Mouse (Mus musculus): ENCODE results near the gene Kcnj15. TPM values are rescaled to one million over a fixed set of nuclear protein-coding genes. Genes with fewer than 3 reads are reported as not detected.

Gene Kcnj15
- polyA plus RNA-seq, 1 experiment from 2014 or later, result 0.27 TPM

- H3K4me2 ChIP-seq (ENCODE audit: low read depth, low read length), result no peak overlapping the region
- H3K4me3 ChIP-seq (ENCODE audit: low read depth, low read length), result no peak overlapping the region
- 87% methylated on average over 2 of the region's 2 CpGs for WGBS
- ATAC-seq (replicated peaks; ENCODE audit: insufficient number of reproducible peaks, low FRiP score, low TSS enrichment, low read depth) (no peak), DNase-seq (ENCODE audit: low spot score) (no peak)
- H3K27me3 ChIP-seq (ENCODE audit: control insufficient read depth, insufficient read depth, low read length), result no peaks in the 10 kb centered on the region
- H3K9ac ChIP-seq (replicated peaks; ENCODE audit: low read length), result no peak overlapping the region
- H3K9me3 ChIP-seq (replicated peaks; ENCODE audit: control insufficient read depth, low read length), result no peaks in the 10 kb centered on the region
- no peaks in the 10 kb centered on the region for H3K4me1 ChIP-seq (ENCODE audit: control insufficient read depth, insufficient read depth, low read length)
- H3K27ac ChIP-seq (replicated peaks; ENCODE audit: low read depth, low read length), result no peak overlapping the region
- no peaks in the 10 kb centered on the region for H3K36me3 ChIP-seq (replicated peaks; ENCODE audit: control insufficient read depth, insufficient read depth, low read depth, low read length)
These were observed 15.7 kb downstream of the Kcnj15 start for GRCm38 (mm10) chr16:95273101-95273500.

- ATAC-seq (replicated peaks; ENCODE audit: insufficient number of reproducible peaks, low FRiP score, low TSS enrichment, low read depth) (no peak), DNase-seq (ENCODE audit: low spot score) (no peak)
- 87% methylated on average over 10 of the region's 10 CpGs for WGBS
- no peak overlapping the region for H3K4me2 ChIP-seq (ENCODE audit: low read depth, low read length)
- H3K9ac ChIP-seq (replicated peaks; ENCODE audit: low read length), result no peak overlapping the region
- no peaks in the 10 kb centered on the region for H3K4me1 ChIP-seq (ENCODE audit: control insufficient read depth, insufficient read depth, low read length)
- no peaks in the 10 kb centered on the region for H3K9me3 ChIP-seq (replicated peaks; ENCODE audit: control insufficient read depth, low read length)
- no peak overlapping the region for H3K27ac ChIP-seq (replicated peaks; ENCODE audit: low read depth, low read length)
- H3K4me3 ChIP-seq (ENCODE audit: low read depth, low read length), result no peak overlapping the region
- H3K36me3 ChIP-seq (replicated peaks; ENCODE audit: control insufficient read depth, insufficient read depth, low read depth, low read length), result no peaks in the 10 kb centered on the region
- H3K27me3 ChIP-seq (ENCODE audit: control insufficient read depth, insufficient read depth, low read length), result no peaks in the 10 kb centered on the region
These were observed 18.6 kb downstream of the Kcnj15 start for GRCm38 (mm10) chr16:95275713-95276502.

GRCm38 (mm10) chr16:95279015-95279414, 21.7 kb downstream of the Kcnj15 start:
- no peak overlapping the region for H3K4me2 ChIP-seq (ENCODE audit: low read depth, low read length)
- no peak overlapping the region for H3K9ac ChIP-seq (replicated peaks; ENCODE audit: low read length)
- H3K9me3 ChIP-seq (replicated peaks; ENCODE audit: control insufficient read depth, low read length), result no peaks in the 10 kb centered on the region
- no peak for ATAC-seq (replicated peaks; ENCODE audit: insufficient number of reproducible peaks, low FRiP score, low TSS enrichment, low read depth)
- H3K4me1 ChIP-seq (ENCODE audit: control insufficient read depth, insufficient read depth, low read length), result no peaks in the 10 kb centered on the region
- no peaks in the 10 kb centered on the region for H3K27me3 ChIP-seq (ENCODE audit: control insufficient read depth, insufficient read depth, low read length)
- no peak overlapping the region for H3K27ac ChIP-seq (replicated peaks; ENCODE audit: low read depth, low read length)
- H3K36me3 ChIP-seq (replicated peaks; ENCODE audit: control insufficient read depth, insufficient read depth, low read depth, low read length), result no peaks in the 10 kb centered on the region
- DNase-seq (ENCODE audit: low spot score), result no peak
- WGBS, result 76% methylated on average over 3 of the region's 3 CpGs
- H3K4me3 ChIP-seq (ENCODE audit: low read depth, low read length), result no peak overlapping the region

GRCm38 (mm10) chr16:95280338-95280737, 23.0 kb downstream of the Kcnj15 start:
- no peaks in the 10 kb centered on the region for H3K36me3 ChIP-seq (replicated peaks; ENCODE audit: control insufficient read depth, insufficient read depth, low read depth, low read length)
- ATAC-seq (replicated peaks; ENCODE audit: insufficient number of reproducible peaks, low FRiP score, low TSS enrichment, low read depth) (no peak), DNase-seq (ENCODE audit: low spot score) (no peak)
- H3K9me3 ChIP-seq (replicated peaks; ENCODE audit: control insufficient read depth, low read length), result no peaks in the 10 kb centered on the region
- 93% methylated on average over 3 of the region's 3 CpGs for WGBS
- H3K4me2 ChIP-seq (ENCODE audit: low read depth, low read length), result no peak overlapping the region
- no peak overlapping the region for H3K27ac ChIP-seq (replicated peaks; ENCODE audit: low read depth, low read length)
- H3K9ac ChIP-seq (replicated peaks; ENCODE audit: low read length), result no peak overlapping the region
- H3K4me1 ChIP-seq (ENCODE audit: control insufficient read depth, insufficient read depth, low read length), result no peaks in the 10 kb centered on the region
- H3K27me3 ChIP-seq (ENCODE audit: control insufficient read depth, insufficient read depth, low read length), result no peaks in the 10 kb centered on the region
- no peak overlapping the region for H3K4me3 ChIP-seq (ENCODE audit: low read depth, low read length)

GRCm38 (mm10) chr16:95283369-95283768, 26.0 kb downstream of the Kcnj15 start:
- no peak for ATAC-seq (replicated peaks; ENCODE audit: insufficient number of reproducible peaks, low FRiP score, low TSS enrichment, low read depth)
- 77% methylated on average over 10 of the region's 10 CpGs for WGBS

GRCm38 (mm10) chr16:95284085-95284727, 26.8 kb downstream of the Kcnj15 start:
- no peaks in the 10 kb centered on the region for H3K4me1 ChIP-seq (ENCODE audit: control insufficient read depth, insufficient read depth, low read length)
- H3K9ac ChIP-seq (replicated peaks; ENCODE audit: low read length), result no peak overlapping the region
- WGBS, result 82% methylated on average over 12 of the region's 12 CpGs
- H3K27ac ChIP-seq (replicated peaks; ENCODE audit: low read depth, low read length), result no peak overlapping the region
- no peak overlapping the region for H3K4me2 ChIP-seq (ENCODE audit: low read depth, low read length)
- DNase-seq (ENCODE audit: low spot score) (no peak), ATAC-seq (replicated peaks; ENCODE audit: insufficient number of reproducible peaks, low FRiP score, low TSS enrichment, low read depth) (no peak)
- no peaks in the 10 kb centered on the region for H3K27me3 ChIP-seq (ENCODE audit: control insufficient read depth, insufficient read depth, low read length)
- no peaks in the 10 kb centered on the region for H3K36me3 ChIP-seq (replicated peaks; ENCODE audit: control insufficient read depth, insufficient read depth, low read depth, low read length)
- H3K9me3 ChIP-seq (replicated peaks; ENCODE audit: control insufficient read depth, low read length), result no peaks in the 10 kb centered on the region
- no peak overlapping the region for H3K4me3 ChIP-seq (ENCODE audit: low read depth, low read length)

More at GRCm38 (mm10) chr16:95283369-95283768, 26.0 kb downstream of the Kcnj15 start:
- H3K9ac ChIP-seq (replicated peaks; ENCODE audit: low read length), result no peak overlapping the region
- no peaks in the 10 kb centered on the region for H3K27me3 ChIP-seq (ENCODE audit: control insufficient read depth, insufficient read depth, low read length)
- H3K4me2 ChIP-seq (ENCODE audit: low read depth, low read length), result no peak overlapping the region
- H3K27ac ChIP-seq (replicated peaks; ENCODE audit: low read depth, low read length), result no peak overlapping the region
- no peaks in the 10 kb centered on the region for H3K4me1 ChIP-seq (ENCODE audit: control insufficient read depth, insufficient read depth, low read length)
- H3K36me3 ChIP-seq (replicated peaks; ENCODE audit: control insufficient read depth, insufficient read depth, low read depth, low read length), result no peaks in the 10 kb centered on the region
- DNase-seq (ENCODE audit: low spot score), result no peak
- no peak overlapping the region for H3K4me3 ChIP-seq (ENCODE audit: low read depth, low read length)
- H3K9me3 ChIP-seq (replicated peaks; ENCODE audit: control insufficient read depth, low read length), result no peaks in the 10 kb centered on the region

- no peaks in the 10 kb centered on the region for H3K4me1 ChIP-seq (ENCODE audit: control insufficient read depth, insufficient read depth, low read length)
- ATAC-seq (replicated peaks; ENCODE audit: insufficient number of reproducible peaks, low FRiP score, low TSS enrichment, low read depth) (no peak), DNase-seq (ENCODE audit: low spot score) (no peak)
- WGBS, result 85% methylated on average over 4 of the region's 4 CpGs
- H3K9me3 ChIP-seq (replicated peaks; ENCODE audit: control insufficient read depth, low read length), result no peaks in the 10 kb centered on the region
- H3K27ac ChIP-seq (replicated peaks; ENCODE audit: low read depth, low read length), result no peak overlapping the region
- H3K4me3 ChIP-seq (ENCODE audit: low read depth, low read length), result no peak overlapping the region
- no peaks in the 10 kb centered on the region for H3K36me3 ChIP-seq (replicated peaks; ENCODE audit: control insufficient read depth, insufficient read depth, low read depth, low read length)
- no peak overlapping the region for H3K9ac ChIP-seq (replicated peaks; ENCODE audit: low read length)
- no peaks in the 10 kb centered on the region for H3K27me3 ChIP-seq (ENCODE audit: control insufficient read depth, insufficient read depth, low read length)
- no peak overlapping the region for H3K4me2 ChIP-seq (ENCODE audit: low read depth, low read length)
These were observed 27.7 kb downstream of the Kcnj15 start for GRCm38 (mm10) chr16:95285043-95285442.

- WGBS, result 87% methylated on average over 4 of the region's 4 CpGs
- H3K36me3 ChIP-seq (replicated peaks; ENCODE audit: control insufficient read depth, insufficient read depth, low read depth, low read length), result no peaks in the 10 kb centered on the region
- H3K27me3 ChIP-seq (ENCODE audit: control insufficient read depth, insufficient read depth, low read length), result no peaks in the 10 kb centered on the region
- no peak overlapping the region for H3K4me2 ChIP-seq (ENCODE audit: low read depth, low read length)
- no peaks in the 10 kb centered on the region for H3K9me3 ChIP-seq (replicated peaks; ENCODE audit: control insufficient read depth, low read length)
- H3K4me1 ChIP-seq (ENCODE audit: control insufficient read depth, insufficient read depth, low read length), result no peaks in the 10 kb centered on the region
- no peak overlapping the region for H3K4me3 ChIP-seq (ENCODE audit: low read depth, low read length)
- H3K27ac ChIP-seq (replicated peaks; ENCODE audit: low read depth, low read length), result no peak overlapping the region
- no peak overlapping the region for H3K9ac ChIP-seq (replicated peaks; ENCODE audit: low read length)
- no peak for ATAC-seq (replicated peaks; ENCODE audit: insufficient number of reproducible peaks, low FRiP score, low TSS enrichment, low read depth)
- DNase-seq (ENCODE audit: low spot score), result no peak
These were observed 28.4 kb downstream of the Kcnj15 start for GRCm38 (mm10) chr16:95285767-95286166.

Data from embryonic facial prominence, embryonic 11.5 days (tissue).